Mouse (Mus musculus) liver, embryonic 14.5 days (tissue): ENCODE results near the gene Coq8b.

ENCODE experiments used
- CTCF ChIP-seq: IDR thresholded peaks from 2 replicates; pipeline ENCODE4 v1.5.1; 2016; ENCODE audit warnings: antibody characterized with exemption, low read depth, control low read depth
- EP300 ChIP-seq: IDR thresholded peaks from 2 replicates; pipeline ENCODE4 v1.6.1; 2016; ENCODE audit warnings: antibody characterized with exemption, low read depth

GRCm38 (mm10) chr7:27285698-27286066 lies 52.9 kb downstream of the Coq8b start:
- TF ChIP-seq EP300 (no peak), CTCF (peak; percentile 75)
